Mouse (Mus musculus) layer of hippocampus, postnatal 10 days (tissue): Measurements from ENCODE around the gene 2310011J03Rik. TPM values are rescaled to one million over a fixed set of nuclear protein-coding genes. Genes with fewer than 3 reads are reported as not detected.

Experiments used
- DNase-seq, 2 experiments: peaks; one replicate each; pipeline ENCODE4 v3.0.0; 2021; ENCODE audit warnings: low spot score in 2 of 2
- total RNA-seq, 2 experiments: library from RNA; stranded (reverse); gene quantifications; 2 replicates each; pipeline ENCODE4 v1.2.3; 2021

The 2310011J03Rik gene
- total RNA-seq, 2 experiments from 2014 or later = 19.7 to 22.2 TPM

GRCm38 (mm10) chr10:80294788-80295303 lies 25.5 kb downstream of the 2310011J03Rik start:
- no peak for DNase-seq

GRCm38 (mm10) chr10:80294311-80294710 lies 26.0 kb downstream of the 2310011J03Rik start:
- no peak for DNase-seq

- no peak for DNase-seq
Observed at GRCm38 (mm10) chr10:80293325-80293724, 27.0 kb downstream of the 2310011J03Rik start.

- DNase-seq = peak; percentile 92 to 95
Observed at GRCm38 (mm10) chr10:80292251-80293146, 27.8 kb downstream of the 2310011J03Rik start, which contains the start of gene Rps15. Gene Rps15, plus strand, starts transcription at chr10:80292453.

GRCm38 (mm10) chr10:80288657-80289056 lies 31.7 kb downstream of the 2310011J03Rik start:
- no peak for DNase-seq

GRCm38 (mm10) chr10:80288097-80288496 lies 32.2 kb downstream of the 2310011J03Rik start:
- no peak for DNase-seq

GRCm38 (mm10) chr10:80285222-80286070 lies 34.9 kb downstream of the 2310011J03Rik start:
- DNase-seq = no peak

- no peak for DNase-seq
Observed at GRCm38 (mm10) chr10:80282481-80283441, 37.6 kb downstream of the 2310011J03Rik start.

GRCm38 (mm10) chr10:80281921-80282371 lies 38.4 kb downstream of the 2310011J03Rik start:
- peak in 1 of 2 experiments; percentile 52 for DNase-seq

- no peak for DNase-seq
Observed at GRCm38 (mm10) chr10:80281304-80281703, 39.0 kb downstream of the 2310011J03Rik start.

- no peak for DNase-seq
Observed at GRCm38 (mm10) chr10:80279273-80279672, 41.1 kb downstream of the 2310011J03Rik start.

- no peak for DNase-seq
Observed at GRCm38 (mm10) chr10:80278390-80278789, 41.9 kb downstream of the 2310011J03Rik start.

GRCm38 (mm10) chr10:80276238-80276637 lies 44.1 kb downstream of the 2310011J03Rik start:
- DNase-seq = no peak

- no peak for DNase-seq
Observed at GRCm38 (mm10) chr10:80273847-80274246, 46.5 kb downstream of the 2310011J03Rik start.

- DNase-seq = no peak
Observed at GRCm38 (mm10) chr10:80271870-80272585, 48.3 kb downstream of the 2310011J03Rik start.

GRCm38 (mm10) chr10:80271186-80271843 lies 49.0 kb downstream of the 2310011J03Rik start:
- no peak for DNase-seq

- no peak for DNase-seq
Observed at GRCm38 (mm10) chr10:80270734-80271181, 49.6 kb downstream of the 2310011J03Rik start.

- DNase-seq = no peak
Observed at GRCm38 (mm10) chr10:80270099-80270498, 50.2 kb downstream of the 2310011J03Rik start.
